Comparison of ENCODE assay signal across 9 mouse cellular contexts in the genomic region with DNA sequence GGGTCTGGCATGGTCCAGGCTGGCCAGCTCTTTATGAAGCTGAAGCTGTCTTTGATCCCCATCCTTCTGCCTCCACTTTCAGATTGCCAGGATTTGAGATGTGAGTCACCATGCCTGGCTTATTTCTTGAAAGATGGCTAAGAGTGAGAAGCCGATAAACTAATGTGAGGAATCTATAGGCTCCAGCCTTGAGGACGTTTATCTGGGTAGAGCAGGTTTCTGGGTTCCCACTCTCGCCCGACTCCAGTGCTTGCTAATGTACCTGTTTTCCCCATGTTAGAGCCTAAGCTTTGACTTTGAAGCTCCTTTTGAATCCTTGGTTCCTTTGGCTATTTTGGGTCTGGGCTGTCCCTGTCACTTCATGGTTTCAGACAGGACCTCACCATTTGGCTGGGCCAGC. TPM values are rescaled to one million over a fixed set of nuclear protein-coding genes. Genes with fewer than 3 reads are reported as not detected.
DNase-seq lines count a peak whose midpoint lies in the region; ATAC-seq and TF ChIP-seq lines count a peak whose summit lies in the region.
"Had no signal": no experiment of that assay in that cellular context is flagged by ENCODE, and none has a peak within 500 bp of the region (broad histone marks: within the 10 kb centered on the region; RNA-seq: fewer than 3 reads in every experiment).

No protein-coding gene starts in this region.

- H3K4me2 ChIP-seq in lung, embryonic 14.5 days: peak overlapping the region; percentile 77
- H3K4me2 ChIP-seq in embryonic facial prominence, embryonic 15.5 days (replicated peaks): peak overlapping the region; percentile 64
- H3K4me2 ChIP-seq in limb, embryonic 11.5 days (ENCODE audit: low read depth, severe bottlenecking): peak overlapping the region; percentile 84

- H3K9me3 ChIP-seq in lung, embryonic 14.5 days (ENCODE audit: low read depth, low read length): no peaks in the 10 kb centered on the region
- H3K9me3 ChIP-seq in embryonic facial prominence, embryonic 15.5 days (replicated peaks): no peaks in the 10 kb centered on the region
- H3K9me3 ChIP-seq in limb, embryonic 11.5 days (ENCODE audit: control insufficient read depth, low read length): no peaks in the 10 kb centered on the region

- no peak for DNase-seq in lung, embryonic 14.5 days
- no peak for DNase-seq in lung, adult 18-20 months
- no peak for DNase-seq in limb, embryonic 11.5 days (ENCODE audit: low spot score)
- DNase-seq in adrenal gland, postnatal 14 days: no peak
- DNase-seq in thymus, postnatal 10 days (ENCODE audit: low spot score in 2 of 2): no peak
- DNase-seq in right cerebral cortex, adult 2 months (ENCODE audit: low spot score in 2 of 2): no peak
- DNase-seq: adrenal gland, postnatal 10 days had no signal

- H3K9ac ChIP-seq in lung, embryonic 14.5 days: peak overlapping the region; percentile 97
- no peak overlapping the region for H3K9ac ChIP-seq in embryonic facial prominence, embryonic 15.5 days
- peak overlapping the region; percentile 47 for H3K9ac ChIP-seq in limb, embryonic 11.5 days (ENCODE audit: low read length)

- H3K27me3 ChIP-seq in lung, embryonic 14.5 days (ENCODE audit: insufficient read depth, low read length): no peaks in the 10 kb centered on the region
- no peaks in the 10 kb centered on the region for H3K27me3 ChIP-seq in embryonic facial prominence, embryonic 15.5 days
- H3K27me3 ChIP-seq in limb, embryonic 11.5 days (ENCODE audit: control insufficient read depth, insufficient read depth, low read length): no peaks in the 10 kb centered on the region

- TF ChIP-seq CTCF in lung, embryonic 14.5 days (IDR thresholded peaks at IDR 0.05; ENCODE audit: low read depth): no peak
- TF ChIP-seq CTCF in olfactory bulb, adult 2 months (IDR thresholded peaks at IDR 0.05; ENCODE audit: insufficient read depth, low read depth, low read length): no peak

- peak overlapping the region; percentile 99 for H3K4me3 ChIP-seq in lung, embryonic 14.5 days (ENCODE audit: low read depth, low read length)
- peak overlapping the region; percentile 96 for H3K4me3 ChIP-seq in embryonic facial prominence, embryonic 15.5 days (replicated peaks)
- H3K4me3 ChIP-seq in limb, embryonic 11.5 days (ENCODE audit: low read depth, low read length): peak overlapping the region; percentile 99
- H3K4me3 ChIP-seq in olfactory bulb, adult 2 months (ENCODE audit: insufficient read depth, low read depth, low read length): peak overlapping the region; percentile 5

- TF ChIP-seq POLR2A in olfactory bulb, adult 2 months (IDR thresholded peaks at IDR 0.05; ENCODE audit: insufficient read depth, low read depth, low read length): no peak

- H3K4me1 ChIP-seq in lung, embryonic 14.5 days (ENCODE audit: insufficient read depth): no peaks in the 10 kb centered on the region
- peaks cover 18% of the 10 kb centered on the region for H3K4me1 ChIP-seq in embryonic facial prominence, embryonic 15.5 days
- peaks cover 7% of the 10 kb centered on the region for H3K4me1 ChIP-seq in limb, embryonic 11.5 days (ENCODE audit: control insufficient read depth, insufficient read depth, low read length)
- peaks cover 14% of the 10 kb centered on the region for H3K4me1 ChIP-seq in olfactory bulb, adult 2 months (ENCODE audit: control insufficient read depth, insufficient read depth, low read length)

- no peak for ATAC-seq in lung, embryonic 14.5 days (ENCODE audit: insufficient read depth)
- no peak for ATAC-seq in embryonic facial prominence, embryonic 15.5 days (ENCODE audit: insufficient number of reproducible peaks, low FRiP score, low TSS enrichment, low read depth)
- ATAC-seq in limb, embryonic 11.5 days (ENCODE audit: insufficient number of reproducible peaks, low FRiP score, low TSS enrichment, low read depth): no peak

- WGBS in lung, embryonic 14.5 days: 53% methylated on average over 4 of the region's 4 CpGs
- WGBS in embryonic facial prominence, embryonic 15.5 days: 58% methylated on average over 4 of the region's 4 CpGs
- WGBS in limb, embryonic 11.5 days: 69% methylated on average over 4 of the region's 4 CpGs
- 54% methylated on average over 4 of the region's 4 CpGs for WGBS in olfactory bulb, adult 2 months

- H3K36me3 ChIP-seq in lung, embryonic 14.5 days (ENCODE audit: insufficient read depth): peaks cover 29% of the 10 kb centered on the region
- peaks cover 19% of the 10 kb centered on the region for H3K36me3 ChIP-seq in embryonic facial prominence, embryonic 15.5 days
- peaks cover 9% of the 10 kb centered on the region for H3K36me3 ChIP-seq in limb, embryonic 11.5 days (ENCODE audit: control insufficient read depth, insufficient read depth, low read length)

- H3K27ac ChIP-seq in lung, embryonic 14.5 days (ENCODE audit: low read depth): no peak overlapping the region
- no peak overlapping the region for H3K27ac ChIP-seq in embryonic facial prominence, embryonic 15.5 days (replicated peaks)
- no peak overlapping the region for H3K27ac ChIP-seq in limb, embryonic 11.5 days (replicated peaks; ENCODE audit: low read depth, low read length)
- H3K27ac ChIP-seq in olfactory bulb, adult 2 months (ENCODE audit: insufficient read depth, low read depth, low read length): no peak overlapping the region

RNA-seq across cellular contexts. Expression of gene Eif3b, which starts 1.5 kb away (rescaled TPM):
- 172 and 184 TPM in 2 replicates for polyA plus RNA-seq in lung, embryonic 14.5 days (2014; fragmentation: Nextera tagmentation; extraction: Ambion mirVana)
- 126 and 130 TPM in 2 replicates for polyA plus RNA-seq in embryonic facial prominence, embryonic 15.5 days (2015; fragmentation: Nextera tagmentation; extraction: Ambion mirVana)
- polyA plus RNA-seq in limb, embryonic 11.5 days (2014; fragmentation: Nextera tagmentation; extraction: Ambion mirVana): 210 and 212 TPM in 2 replicates
- not detected in 2 replicates for polyA plus RNA-seq in olfactory bulb, adult 2 months (2012; ENCODE audit: insufficient read depth, insufficient read length, low replicate concordance, missing spikeins)
- total RNA-seq in adrenal gland, postnatal 14 days (2021): 154 and 167 TPM in 2 replicates

RNA-seq across cellular contexts. Expression of gene Gm4869, which starts 24.8 kb away (rescaled TPM):
- not detected in 2 replicates for polyA plus RNA-seq in lung, embryonic 14.5 days (2014; fragmentation: Nextera tagmentation; extraction: Ambion mirVana)
- polyA plus RNA-seq in embryonic facial prominence, embryonic 15.5 days (2015; fragmentation: Nextera tagmentation; extraction: Ambion mirVana): 0.20 and 0.47 TPM in 2 replicates
- not detected in 2 replicates for polyA plus RNA-seq in limb, embryonic 11.5 days (2014; fragmentation: Nextera tagmentation; extraction: Ambion mirVana)
- not detected in 2 replicates for polyA plus RNA-seq in olfactory bulb, adult 2 months (2012; ENCODE audit: insufficient read depth, insufficient read length, low replicate concordance, missing spikeins)
- total RNA-seq in adrenal gland, postnatal 14 days (2021): not detected in 2 replicates

RNA-seq across cellular contexts. Expression of gene Snx8, which starts 31.6 kb away (rescaled TPM):
- polyA plus RNA-seq in lung, embryonic 14.5 days (2014; fragmentation: Nextera tagmentation; extraction: Ambion mirVana): 8.3 and 9.5 TPM in 2 replicates
- polyA plus RNA-seq in embryonic facial prominence, embryonic 15.5 days (2015; fragmentation: Nextera tagmentation; extraction: Ambion mirVana): 21.2 and 23.3 TPM in 2 replicates
- polyA plus RNA-seq in limb, embryonic 11.5 days (2014; fragmentation: Nextera tagmentation; extraction: Ambion mirVana): 9.7 and 10.1 TPM in 2 replicates
- not detected in 2 replicates for polyA plus RNA-seq in olfactory bulb, adult 2 months (2012; ENCODE audit: insufficient read depth, insufficient read length, low replicate concordance, missing spikeins)
- 17.7 and 26.1 TPM in 2 replicates for total RNA-seq in adrenal gland, postnatal 14 days (2021)

Comparison
In these comparisons a context has a peak if more than half of its experiments do, and no peak if none do; other contexts are left out.
1. H3K4me3 ChIP-seq: peak in every context shown above with its lines; median percentile 99 in lung, embryonic 14.5 days; 99 in limb, embryonic 11.5 days; 96 in embryonic facial prominence, embryonic 15.5 days; 5 in olfactory bulb, adult 2 months.